Mouse (Mus musculus) stomach, postnatal 0 days (tissue): ENCODE results near the gene Acsf2.

Experiments
- CTCF ChIP-seq: IDR thresholded peaks from 2 replicates; pipeline ENCODE4 v1.5.1; 2016; ENCODE audit warnings: antibody characterized with exemption, low read depth, mild to moderate bottlenecking, moderate library complexity
- EP300 ChIP-seq: optimal IDR thresholded peaks from 2 replicates; pipeline ENCODE3; 2016; ENCODE audit warnings: antibody characterized with exemption

GRCm38 (mm10) chr11:94580111-94580740, 21.4 kb downstream of the Acsf2 start:
- TF ChIP-seq CTCF (no peak), EP300 (no peak)
